Mouse (Mus musculus) thymus, postnatal 0 days (tissue): ENCODE results near the gene Grin2a. TPM values are rescaled to one million over a fixed set of nuclear protein-coding genes. Genes with fewer than 3 reads are reported as not detected.
"Not testable (repeated sequence)": the region's sequence is repeated elsewhere in the genome, so short reads cannot be mapped to it uniquely, and the experiment has no call there.

ENCODE experiments used
- DNase-seq: peaks from one replicate; pipeline ENCODE4 v3.0.0-alpha.2; 2015; ENCODE audit warnings: low spot score
- polyA plus RNA-seq: library from polyadenylated mRNA; unstranded; fragments of >200 nt; fragmentation: Nextera tagmentation; extraction: Ambion mirVana; gene quantifications from 2 replicates; pipeline ENCODE4 v1.2.1, GENCODE M21; 2015

Gene Grin2a
- polyA plus RNA-seq, 1 experiment from 2014 or later: not detected

- no peak for DNase-seq
Measured at GRCm38 (mm10) chr16:9663508-9663907, 331.9 kb downstream of the Grin2a start.

DNA sequence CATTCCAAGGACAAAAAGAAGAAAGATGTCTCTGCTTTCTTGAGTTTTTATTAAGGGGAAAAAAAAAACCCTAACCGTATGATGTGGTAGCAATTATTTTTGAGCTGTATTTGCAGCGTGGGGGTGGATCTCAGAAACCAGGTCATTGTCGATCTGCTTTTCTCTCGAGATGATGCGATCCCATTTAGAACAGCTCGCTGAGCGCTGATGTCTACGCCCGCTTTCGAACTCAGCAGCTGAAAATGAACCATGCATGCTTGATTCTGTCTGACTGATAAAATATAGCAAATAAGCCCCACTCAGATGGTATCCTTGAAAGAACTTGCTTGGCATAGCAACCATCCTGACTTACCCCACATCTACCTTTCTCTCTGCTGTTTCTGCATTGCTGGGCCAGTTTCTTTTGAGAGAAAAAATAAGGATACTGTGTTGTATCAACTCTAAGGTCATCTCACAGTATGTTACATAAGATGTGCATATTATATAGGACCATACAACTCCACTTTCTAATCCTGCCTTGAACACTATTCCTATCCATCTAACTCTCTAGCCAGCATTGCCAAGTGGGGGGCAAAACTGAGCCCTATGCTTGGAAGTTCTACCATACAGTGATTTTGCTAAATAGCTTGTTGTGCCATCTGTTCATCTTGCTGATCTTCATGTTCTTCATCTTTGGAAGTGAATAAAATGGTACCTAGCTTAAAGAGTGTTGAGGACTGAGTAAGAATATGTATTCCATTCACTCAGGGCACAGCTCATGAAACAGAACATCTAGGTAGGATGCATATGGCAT is 369.5 kb downstream of the Grin2a start:
- no peak for DNase-seq

- DNase-seq: no peak
Measured at GRCm38 (mm10) chr16:9624346-9624745, 371.0 kb downstream of the Grin2a start.

GRCm38 (mm10) chr16:9618206-9618605 is 377.2 kb downstream of the Grin2a start:
- no peak for DNase-seq

DNA sequence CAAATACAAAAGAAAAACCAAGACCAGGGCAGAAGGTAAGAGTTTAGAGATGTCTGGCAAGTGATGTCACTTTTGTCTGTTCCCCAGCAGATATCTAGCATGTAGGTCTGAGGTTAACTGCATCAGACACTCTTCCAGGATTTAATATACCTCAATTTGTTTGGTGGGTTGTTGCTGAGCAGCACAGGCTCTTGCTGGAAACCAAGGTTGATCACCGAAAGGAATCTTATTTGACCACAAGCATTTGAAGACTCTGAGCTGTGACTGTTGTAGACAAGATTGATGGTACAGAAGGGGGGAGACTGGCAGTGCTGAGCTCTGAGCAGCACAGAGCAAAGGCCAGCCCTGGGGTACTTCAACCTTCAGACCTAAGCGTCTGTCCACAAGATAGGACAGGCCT is 378.1 kb downstream of the Grin2a start:
- no peak for DNase-seq

GRCm38 (mm10) chr16:9616807-9617206 is 378.6 kb downstream of the Grin2a start:
- DNase-seq: no peak

GRCm38 (mm10) chr16:9612596-9612995 is 382.8 kb downstream of the Grin2a start:
- DNase-seq: not testable (repeated sequence)

DNA sequence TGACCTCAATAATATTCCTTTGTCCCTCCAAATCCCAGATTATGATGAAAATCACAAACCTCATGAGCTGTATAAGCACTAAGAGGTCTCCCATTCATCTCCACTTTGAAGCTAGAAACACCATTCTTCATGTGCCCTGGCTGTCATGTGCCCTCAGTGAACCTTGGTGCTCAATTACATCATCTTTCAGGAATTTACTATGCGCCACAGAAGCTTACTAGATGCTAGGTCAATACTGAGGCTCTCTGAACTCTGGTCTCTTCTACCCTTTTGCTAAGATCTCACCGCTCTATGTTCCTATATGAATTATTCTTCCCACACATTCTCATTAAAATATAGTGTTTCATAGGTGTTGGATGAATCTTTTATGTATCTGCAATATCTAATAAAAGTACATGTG is 387.9 kb downstream of the Grin2a start:
- no peak for DNase-seq

- no peak for DNase-seq
Measured at GRCm38 (mm10) chr16:9603983-9604382, 391.4 kb downstream of the Grin2a start.

GRCm38 (mm10) chr16:9602579-9602978 is 392.8 kb downstream of the Grin2a start:
- no peak for DNase-seq

GRCm38 (mm10) chr16:9589176-9589575 is 406.2 kb downstream of the Grin2a start:
- DNase-seq: no peak

DNA sequence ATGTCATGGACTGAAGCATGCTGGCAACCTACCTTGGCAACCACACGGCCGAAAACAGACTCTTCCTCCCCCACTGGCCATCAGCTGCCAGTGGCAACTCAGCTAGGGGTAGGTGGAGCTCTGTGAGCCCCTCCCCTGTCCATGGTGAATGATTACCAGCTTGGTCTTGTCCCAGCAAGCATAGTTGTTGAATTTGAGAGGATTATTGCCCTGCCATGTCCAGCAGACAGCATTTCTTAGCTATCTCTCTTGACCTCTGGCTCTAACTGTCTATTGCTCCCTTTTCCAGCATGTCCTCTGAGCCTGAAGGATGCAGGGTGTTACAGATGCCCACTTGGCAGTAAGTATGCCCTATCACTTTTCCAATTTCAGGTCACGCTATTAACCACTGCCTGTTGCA is 406.9 kb downstream of the Grin2a start:
- DNase-seq: no peak

DNA sequence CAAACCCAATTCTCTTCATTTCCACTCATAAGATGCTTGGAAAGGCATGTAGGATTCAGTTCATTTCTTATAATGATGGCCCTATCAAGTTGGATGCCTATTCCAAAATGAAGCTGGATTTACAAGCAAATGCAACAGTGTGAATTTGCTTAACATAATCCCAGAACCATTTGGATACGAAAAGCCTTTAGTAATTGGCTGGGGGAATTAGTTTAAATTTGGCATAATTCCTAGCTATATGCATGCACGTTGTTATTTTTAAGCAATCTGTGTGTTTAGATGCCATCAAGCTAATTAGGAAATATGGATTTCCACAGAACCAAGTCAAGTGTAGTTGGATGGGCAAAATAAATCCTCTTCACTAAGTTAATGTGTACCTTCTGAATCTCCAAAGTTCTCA is 411.4 kb downstream of the Grin2a start:
- DNase-seq: no peak

GRCm38 (mm10) chr16:9571793-9572192 is 423.6 kb downstream of the Grin2a start:
- DNase-seq: no peak

- DNase-seq: no peak
Measured at GRCm38 (mm10) chr16:9567286-9567685, 428.1 kb downstream of the Grin2a start.

DNA sequence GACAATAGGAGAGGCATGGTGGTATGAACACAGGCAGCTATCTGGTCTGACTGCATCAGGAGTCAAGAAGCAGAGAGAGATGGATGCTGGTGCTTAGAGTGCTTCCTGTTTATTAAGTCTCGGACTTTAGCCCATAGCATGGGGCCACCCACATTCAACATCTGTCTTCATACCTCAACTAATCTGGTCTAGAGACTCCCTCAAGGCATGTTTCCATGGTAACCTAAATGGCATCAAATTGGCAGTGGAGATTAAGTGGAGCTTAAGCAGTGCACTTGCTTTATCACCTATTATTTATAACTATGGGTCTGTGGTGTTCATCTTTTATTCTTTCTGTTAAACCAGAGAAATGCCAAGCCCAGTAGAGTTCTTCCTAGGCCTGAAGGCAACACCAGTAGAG is 433.5 kb downstream of the Grin2a start:
- no peak for DNase-seq

DNA sequence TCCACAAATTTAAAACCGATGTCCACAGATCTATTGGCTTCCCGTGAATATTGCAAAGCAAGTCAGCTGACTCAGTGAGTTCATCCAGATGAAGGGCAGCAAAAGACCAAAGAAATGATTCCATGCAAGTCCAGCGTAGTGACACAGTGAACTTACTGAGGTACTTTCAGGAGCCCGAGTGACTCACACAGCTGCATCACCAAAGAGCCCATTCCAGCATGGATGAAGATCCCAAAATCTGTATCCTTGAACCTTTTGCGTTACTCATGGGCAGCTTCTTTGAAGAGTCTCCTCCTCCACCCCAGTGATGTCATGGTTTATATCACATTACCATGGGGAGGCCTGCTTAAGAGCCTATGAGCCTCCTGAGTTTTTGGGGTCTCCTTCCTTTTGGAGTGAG is 460.2 kb downstream of the Grin2a start:
- DNase-seq: no peak

GRCm38 (mm10) chr16:9533564-9534332 is 461.6 kb downstream of the Grin2a start:
- DNase-seq: no peak

DNA sequence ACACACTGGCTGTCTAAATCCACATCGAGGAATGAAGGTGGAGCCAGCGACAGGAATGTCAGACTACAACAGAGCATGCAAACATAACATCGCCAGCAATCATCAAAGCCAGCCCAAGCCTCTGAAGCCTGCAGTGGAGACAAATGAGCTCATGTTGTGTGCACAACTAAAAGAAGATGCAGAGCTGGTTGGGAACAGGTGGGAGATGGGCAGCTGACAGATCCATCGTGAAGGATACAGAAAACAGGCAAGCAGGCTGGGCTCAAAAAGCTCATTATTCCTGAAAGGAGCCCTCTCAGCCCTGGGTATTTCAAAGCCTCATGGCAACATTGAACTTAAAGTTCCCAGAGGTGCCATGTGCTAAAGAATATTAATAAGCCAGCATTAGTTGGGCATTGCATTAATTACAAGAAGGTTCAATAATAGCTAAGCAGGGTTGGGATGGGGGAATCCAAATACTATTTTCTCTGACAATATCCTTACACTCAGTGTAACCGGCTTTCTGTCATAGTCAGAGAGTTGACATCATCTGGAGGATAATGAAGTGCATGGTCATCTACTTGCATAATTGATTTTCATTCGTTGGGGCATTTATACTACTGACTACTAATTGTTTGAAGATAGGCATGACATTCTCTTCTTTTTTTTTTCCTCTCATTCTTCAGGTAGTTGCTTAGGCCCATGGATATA is 462.4 kb downstream of the Grin2a start:
- no peak for DNase-seq

GRCm38 (mm10) chr16:9527214-9527613 is 468.1 kb downstream of the Grin2a start:
- DNase-seq: no peak

DNA sequence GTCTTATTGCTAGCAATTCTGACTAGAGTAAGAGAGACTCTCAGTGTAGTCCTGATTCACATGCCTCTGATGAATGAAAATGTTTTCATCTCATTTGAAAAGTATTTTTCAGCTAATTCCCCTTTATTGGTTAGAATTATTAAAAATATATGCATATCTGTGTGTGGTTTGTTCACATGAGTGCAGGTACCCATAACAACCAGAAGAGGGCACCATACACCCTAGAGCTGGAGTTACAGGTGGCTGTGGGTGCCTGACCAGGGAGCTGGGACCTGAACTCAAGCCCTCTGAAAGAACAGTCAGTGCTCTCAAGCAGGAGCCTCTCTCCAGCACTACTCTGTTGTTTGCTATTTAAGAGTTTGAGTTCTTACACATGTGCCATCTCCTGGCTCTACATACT is 472.0 kb downstream of the Grin2a start:
- no peak for DNase-seq
